Mouse (Mus musculus) C2C12 (cell line): Measurements from ENCODE around the gene Hspa1b. TPM values are rescaled to one million over a fixed set of nuclear protein-coding genes. Genes with fewer than 3 reads are reported as not detected.

Experiments
- H3K27me3 ChIP-seq: one replicate; pipeline ENCODE4 v1.6.1; 2011; ENCODE audit not compliant: control insufficient read depth, insufficient read depth, insufficient read length
- H3K36me3 ChIP-seq: one replicate; pipeline ENCODE4 v1.6.1; 2011; ENCODE audit not compliant: control insufficient read depth, insufficient read depth
- H3K4me3 ChIP-seq: one replicate; pipeline ENCODE4 v1.5.1; 2011; ENCODE audit warnings: mild to moderate bottlenecking, control low read depth; ENCODE audit not compliant: poor library complexity, insufficient read depth, severe bottlenecking
- H3K79me2 ChIP-seq: one replicate; pipeline ENCODE4 v1.6.1; 2011; ENCODE audit not compliant: control insufficient read depth, insufficient read depth
- H3K79me3 ChIP-seq: one replicate; pipeline ENCODE4 v1.6.1; 2011; ENCODE audit warnings: low read depth, control low read depth
- H3ac ChIP-seq: one replicate; pipeline ENCODE3; 2011; ENCODE audit warnings: low read depth; ENCODE audit not compliant: control insufficient read depth, insufficient read length
- CEBPB ChIP-seq: IDR thresholded peaks from one replicate; pipeline ENCODE4 v1.6.1; 2011; ENCODE audit warnings: low read depth, mild to moderate bottlenecking, control low read depth, moderate library complexity
- CTCF ChIP-seq: IDR thresholded peaks from one replicate; pipeline ENCODE4 v1.5.1; 2011; ENCODE audit not compliant: control insufficient read depth, insufficient read depth, insufficient read length
- FOSL1 ChIP-seq: IDR thresholded peaks from one replicate; pipeline ENCODE4 v1.8.0; 2011; ENCODE audit warnings: mild to moderate bottlenecking, low read length; ENCODE audit not compliant: poor library complexity, insufficient read depth, severe bottlenecking
- MAX ChIP-seq: IDR thresholded peaks from one replicate; pipeline ENCODE4 v1.6.1; 2011; ENCODE audit warnings: mild to moderate bottlenecking, control low read depth
- MYOD1 ChIP-seq: IDR thresholded peaks from one replicate; pipeline ENCODE4 v1.6.1; 2011; ENCODE audit warnings: low read depth; ENCODE audit not compliant: control insufficient read depth, insufficient read length
- MYOG ChIP-seq: IDR thresholded peaks from one replicate; pipeline ENCODE4 v1.6.1; 2011; ENCODE audit not compliant: control insufficient read depth, insufficient read length; ENCODE audit errors: extremely low read depth
- USF1 ChIP-seq: IDR thresholded peaks from one replicate; pipeline ENCODE4 v1.6.1; 2011; ENCODE audit warnings: low read depth, mild to moderate bottlenecking, control low read depth, moderate library complexity
- polyA plus RNA-seq: library from polyadenylated mRNA; unstranded; fragments of >200 nt; fragmentation: generic; extraction: Trizol; gene quantifications from one replicate; pipeline ENCODE4 v1.2.1, GENCODE M21; 2012; ENCODE audit warnings: missing spikeins

Hspa1b gene
- polyA plus RNA-seq, 1 experiment, result 22.6 TPM

- Histone ChIP-seq H3K79me2 (no peaks in the 10 kb centered on the region), H3K27me3 (no peaks in the 10 kb centered on the region), H3K79me3 (no peaks in the 10 kb centered on the region), H3K36me3 (peaks cover 20% of the 10 kb centered on the region), H3ac (no peak overlapping the region), H3K4me3 (no peak overlapping the region)
- no peak for TF ChIP-seq MAX
- no peak for TF ChIP-seq MYOG
- TF ChIP-seq CTCF, result no peak
- no peak for TF ChIP-seq CEBPB
- no peak for TF ChIP-seq USF1
- no peak for TF ChIP-seq MYOD1
- TF ChIP-seq FOSL1, result no peak
Observed at GRCm38 (mm10) chr17:34917188-34917587, 41.9 kb downstream of the Hspa1b start.

- no peak overlapping the region for H3ac ChIP-seq
- H3K4me3 ChIP-seq, result no peak overlapping the region
- TF ChIP-seq CEBPB, result no peak
- no peak for TF ChIP-seq MAX
- TF ChIP-seq CTCF, result no peak
- TF ChIP-seq FOSL1, result no peak
- no peak for TF ChIP-seq MYOD1
- TF ChIP-seq USF1, result no peak
Observed at GRCm38 (mm10) chr17:34916316-34916715, 42.7 kb downstream of the Hspa1b start.

DNA sequence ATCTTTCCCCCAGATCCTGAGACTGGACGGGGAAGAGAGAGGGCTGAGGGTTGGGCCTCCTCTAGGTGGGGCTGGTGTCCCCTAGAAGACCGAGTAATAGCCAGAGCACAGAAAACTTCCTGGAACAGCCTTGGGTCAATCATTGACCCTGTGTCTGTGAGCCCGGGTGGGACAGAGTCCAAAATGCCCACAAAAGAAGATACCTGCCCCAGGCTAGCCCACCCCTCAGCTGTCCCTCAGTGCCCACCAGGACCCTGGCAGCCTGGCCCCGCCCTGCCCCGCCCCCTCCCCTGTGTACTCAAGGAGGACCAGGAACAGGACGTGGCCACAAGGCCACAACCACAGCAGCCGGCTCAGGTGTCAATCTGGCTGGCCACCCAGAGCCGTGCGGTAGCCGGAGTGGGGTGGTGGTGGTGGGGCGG, 43.6 kb downstream of the Hspa1b start:
- Histone ChIP-seq H3ac (no peak overlapping the region), H3K79me3 (no peaks in the 10 kb centered on the region), H3K36me3 (peaks cover 35% of the 10 kb centered on the region), H3K4me3 (no peak overlapping the region), H3K27me3 (no peaks in the 10 kb centered on the region), H3K79me2 (no peaks in the 10 kb centered on the region)
- TF ChIP-seq FOSL1 (no peak), CEBPB (no peak), MYOG (no peak), CTCF (no peak), MYOD1 (no peak), MAX (no peak), USF1 (no peak)

More at GRCm38 (mm10) chr17:34916316-34916715, 42.7 kb downstream of the Hspa1b start:
- H3K79me2 ChIP-seq, result no peaks in the 10 kb centered on the region
- H3K27me3 ChIP-seq, result no peaks in the 10 kb centered on the region
- H3K79me3 ChIP-seq, result no peaks in the 10 kb centered on the region
- H3K36me3 ChIP-seq, result peaks cover 28% of the 10 kb centered on the region

- H3K36me3 ChIP-seq, result peaks cover 45% of the 10 kb centered on the region
- H3ac ChIP-seq, result no peak within 1 kb of the TSS
- no peaks in the 10 kb centered on the region for H3K79me3 ChIP-seq
- no peaks in the 10 kb centered on the region for H3K79me2 ChIP-seq
- H3K27me3 ChIP-seq, result no peaks in the 10 kb centered on the region
- TF ChIP-seq MYOG (no peak), CEBPB (no peak), USF1 (no peak), MAX (no peak), FOSL1 (no peak), CTCF (no peak), MYOD1 (no peak)
- no peak within 1 kb of the TSS for H3K4me3 ChIP-seq
Observed at GRCm38 (mm10) chr17:34913930-34914665, 44.9 kb downstream of the Hspa1b start, which contains the start of gene Slc44a4. Slc44a4 (plus strand) TSS chr17:34914466.

DNA sequence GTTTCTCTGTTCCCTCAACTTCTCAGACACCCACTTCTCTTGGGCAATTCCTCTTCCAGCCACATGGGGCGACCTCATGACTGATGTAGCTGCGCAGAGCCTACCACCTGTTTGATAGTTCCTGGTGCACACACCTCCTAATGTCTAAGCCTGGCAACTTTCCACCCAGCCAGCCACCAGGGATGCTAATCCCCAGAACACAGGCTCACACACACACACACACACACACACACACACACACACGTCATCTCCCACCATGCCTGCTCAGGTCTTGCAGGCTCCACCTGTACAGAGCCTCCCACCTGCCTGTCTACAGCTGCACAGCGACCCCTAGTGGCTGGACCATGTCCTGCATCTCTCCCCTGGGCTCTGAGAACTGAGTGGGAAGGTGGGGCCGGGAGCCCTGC, 47.1 kb downstream of the Hspa1b start:
- H3ac ChIP-seq, result no peak overlapping the region
- peaks cover 65% of the 10 kb centered on the region for H3K36me3 ChIP-seq
- H3K79me2 ChIP-seq, result no peaks in the 10 kb centered on the region
- no peaks in the 10 kb centered on the region for H3K79me3 ChIP-seq
- H3K4me3 ChIP-seq, result no peak overlapping the region
- TF ChIP-seq FOSL1, result no peak
- no peak for TF ChIP-seq MAX
- TF ChIP-seq MYOD1, result no peak
- peak; percentile 92 for TF ChIP-seq CTCF
- H3K27me3 ChIP-seq, result no peaks in the 10 kb centered on the region

DNA sequence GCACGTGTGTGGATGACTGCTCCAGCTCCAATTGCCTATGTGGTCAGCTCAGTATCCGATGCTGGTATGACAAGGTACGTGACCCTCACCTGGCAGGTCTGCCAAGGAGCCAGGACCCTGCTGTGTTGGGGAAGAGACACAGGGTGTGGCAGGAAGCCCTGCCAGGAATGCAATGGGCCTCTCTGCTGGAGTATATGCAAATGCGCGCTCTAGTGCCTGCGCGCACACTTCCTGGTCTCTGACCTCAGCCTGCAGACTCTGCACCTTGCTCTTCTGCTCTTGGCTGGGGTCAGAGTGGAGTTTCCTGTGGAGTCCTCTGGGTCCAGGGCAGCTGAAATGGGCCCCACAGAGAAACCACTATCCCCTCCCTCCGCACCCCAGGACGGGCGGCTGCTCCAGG, 48.1 kb downstream of the Hspa1b start:
- Histone ChIP-seq H3K36me3 (peaks cover 68% of the 10 kb centered on the region), H3ac (no peak overlapping the region), H3K4me3 (no peak overlapping the region), H3K27me3 (no peaks in the 10 kb centered on the region), H3K79me3 (no peaks in the 10 kb centered on the region), H3K79me2 (no peaks in the 10 kb centered on the region)
- TF ChIP-seq USF1, result no peak
- TF ChIP-seq CEBPB, result no peak
- no peak for TF ChIP-seq MYOG
- no peak for TF ChIP-seq CTCF
- TF ChIP-seq MYOD1, result no peak
- no peak for TF ChIP-seq FOSL1
- TF ChIP-seq MAX, result no peak

Other genes with a start within 250 kb of the Hspa1b start
- gene C4b, start 215.4 kb downstream of the Hspa1b start, polyA plus RNA-seq, result not detected
- gene Cyp21a1, start 154.7 kb downstream of the Hspa1b start, polyA plus RNA-seq, result not detected
- 35.9 TPM for gene Stk19, start 122.3 kb downstream of the Hspa1b start, polyA plus RNA-seq
- 27.2 TPM for gene Dxo, start 122.2 kb downstream of the Hspa1b start, polyA plus RNA-seq
- 28.1 TPM for gene Skiv2l, start 109.0 kb downstream of the Hspa1b start, polyA plus RNA-seq
- gene Nelfe, start 108.8 kb downstream of the Hspa1b start, polyA plus RNA-seq, result 75.1 TPM
- gene Cfb, start 96.7 kb downstream of the Hspa1b start, polyA plus RNA-seq, result 0.28 TPM
- 15.2 TPM for gene Zbtb12, start 79.8 kb downstream of the Hspa1b start, polyA plus RNA-seq
- gene Gm20547, start 77.2 kb downstream of the Hspa1b start, polyA plus RNA-seq, result not detected
- gene C2, start 61.0 kb downstream of the Hspa1b start, polyA plus RNA-seq, result 0.32 TPM
- 106 TPM for gene Ehmt2, start 60.8 kb downstream of the Hspa1b start, polyA plus RNA-seq
- 0.06 TPM for gene Slc44a4, start 44.8 kb downstream of the Hspa1b start, polyA plus RNA-seq
- 11.7 TPM for gene Neu1, start 28.0 kb downstream of the Hspa1b start, polyA plus RNA-seq
- not detected for gene Gm20481, start 10.7 kb upstream of the Hspa1b start, polyA plus RNA-seq
- gene Hspa1a, start 12.9 kb upstream of the Hspa1b start, polyA plus RNA-seq, result 1.8 TPM
- gene Hspa1l, start 13.5 kb upstream of the Hspa1b start, polyA plus RNA-seq, result 0.99 TPM
- gene Lsm2, start 22.6 kb upstream of the Hspa1b start, polyA plus RNA-seq, result 133 TPM
- gene Vars, start 41.7 kb upstream of the Hspa1b start, polyA plus RNA-seq, result 214 TPM
- 0.07 TPM for gene Vwa7, start 57.3 kb upstream of the Hspa1b start, polyA plus RNA-seq
- gene Sapcd1, start 68.8 kb upstream of the Hspa1b start, polyA plus RNA-seq, result 0.23 TPM
- gene Msh5, start 87.5 kb upstream of the Hspa1b start, polyA plus RNA-seq, result 0.76 TPM
- gene Clic1, start 90.7 kb upstream of the Hspa1b start, polyA plus RNA-seq, result 509 TPM
- 129 TPM for gene Ddah2, start 99.8 kb upstream of the Hspa1b start, polyA plus RNA-seq
- gene Ly6g6c, start 106.2 kb upstream of the Hspa1b start, polyA plus RNA-seq, result 0.12 TPM
- 0.04 TPM for gene Mpig6b, start 106.9 kb upstream of the Hspa1b start, polyA plus RNA-seq
- gene Ly6g6e, start 117.7 kb upstream of the Hspa1b start, polyA plus RNA-seq, result not detected
- not detected for gene Ly6g6d, start 118.8 kb upstream of the Hspa1b start, polyA plus RNA-seq
- not detected for gene Ly6g6f, start 126.4 kb upstream of the Hspa1b start, polyA plus RNA-seq
- gene Abhd16a, start 130.0 kb upstream of the Hspa1b start, polyA plus RNA-seq, result 54.0 TPM
- gene Ly6g5c, start 149.0 kb upstream of the Hspa1b start, polyA plus RNA-seq, result not detected
- gene Ly6g5b, start 156.2 kb upstream of the Hspa1b start, polyA plus RNA-seq, result 0.28 TPM
- 25.8 TPM for gene Gpank1, start 162.2 kb upstream of the Hspa1b start, polyA plus RNA-seq
- gene Csnk2b, start 162.8 kb upstream of the Hspa1b start, polyA plus RNA-seq, result 300 TPM
- gene D17H6S53E, start 167.1 kb upstream of the Hspa1b start, polyA plus RNA-seq, result 13.0 TPM
- gene Apom, start 172.8 kb upstream of the Hspa1b start, polyA plus RNA-seq, result 0.20 TPM
- 202 TPM for gene Bag6, start 175.9 kb upstream of the Hspa1b start, polyA plus RNA-seq
- gene Prrc2a, start 205.7 kb upstream of the Hspa1b start, polyA plus RNA-seq, result 183 TPM
- gene Aif1, start 216.8 kb upstream of the Hspa1b start, polyA plus RNA-seq, result not detected
- gene Lst1, start 229.2 kb upstream of the Hspa1b start, polyA plus RNA-seq, result 0.92 TPM
- gene Ltb, start 235.2 kb upstream of the Hspa1b start, polyA plus RNA-seq, result not detected
- gene Tnf, start 242.8 kb upstream of the Hspa1b start, polyA plus RNA-seq, result not detected
- gene Lta, start 246.1 kb upstream of the Hspa1b start, polyA plus RNA-seq, result 0.07 TPM